Mouse (Mus musculus) CH12.LX (cell line): ENCODE data around the gene Exoc6. TPM values are rescaled to one million over a fixed set of nuclear protein-coding genes. Genes with fewer than 3 reads are reported as not detected.

Experiments used
- DNase-seq: peaks from one replicate; pipeline ENCODE4 v3.0.0-alpha.2; 2013; ENCODE audit errors: extremely low read depth
- H3K27ac ChIP-seq: 2 replicates; pipeline ENCODE4 v1.5.1; 2012; ENCODE audit warnings: low read depth, mild to moderate bottlenecking, control low read depth, moderate library complexity; ENCODE audit not compliant: insufficient read depth
- H3K27me3 ChIP-seq: replicated peaks from 2 replicates; pipeline ENCODE3; 2012; ENCODE audit warnings: inconsistent platforms
- H3K36me3 ChIP-seq, 2 experiments: replicated peaks in 1 of 2; 2 replicates each; pipeline versions ENCODE3 to v1.6.1; 2012; ENCODE audit warnings: inconsistent platforms in 1 of 2, low read length in 1 of 2, mild to moderate bottlenecking in 1 of 2, mixed read lengths in 1 of 2, moderate library complexity in 1 of 2; ENCODE audit not compliant: control insufficient read depth in 1 of 2, insufficient read depth in 1 of 2
- H3K4me1 ChIP-seq, 2 experiments: 2 replicates each; pipeline ENCODE4 v1.6.1; 2012; ENCODE audit warnings: inconsistent platforms in 1 of 2, moderate library complexity in 1 of 2; ENCODE audit not compliant: insufficient read depth in 2 of 2, control insufficient read depth in 1 of 2
- H3K4me2 ChIP-seq: 2 replicates; pipeline ENCODE4 v1.6.1; 2012; ENCODE audit warnings: low read depth, mild to moderate bottlenecking, control low read depth; ENCODE audit not compliant: poor library complexity, insufficient read depth, severe bottlenecking
- H3K4me3 ChIP-seq, 3 experiments: fragments of 150-350 bp in 1 of 3; sonication (generic) in 1 of 3; replicated peaks in 1 of 3; 2 replicates each; pipeline versions ENCODE3 to v1.5.1; 2011 to 2012; ENCODE audit warnings: low read depth in 2 of 3, low read length in 2 of 3, mild to moderate bottlenecking in 2 of 3, moderate library complexity in 2 of 3, control low read depth in 1 of 3, improper control_type of control experiment in 1 of 3, inconsistent platforms in 1 of 3, mixed read lengths in 1 of 3; ENCODE audit not compliant: poor library complexity in 1 of 3
- H3K79me2 ChIP-seq: replicated peaks from 2 replicates; pipeline ENCODE4 v1.6.1; 2012; ENCODE audit warnings: mild to moderate bottlenecking, moderate library complexity; ENCODE audit not compliant: control insufficient read depth, poor library complexity, insufficient read depth, severe bottlenecking; ENCODE audit errors: extremely low read depth
- H3K9ac ChIP-seq: 2 replicates; pipeline ENCODE4 v1.6.1; 2012; ENCODE audit warnings: low read depth, mild to moderate bottlenecking, control low read depth, moderate library complexity; ENCODE audit not compliant: insufficient read depth
- H3K9me3 ChIP-seq: replicated peaks from 2 replicates; pipeline ENCODE3; 2012; ENCODE audit warnings: low read length, inconsistent platforms, mixed read lengths
- BHLHE40 ChIP-seq: IDR thresholded peaks from 2 replicates; pipeline ENCODE4 v1.6.1; 2011; ENCODE audit warnings: mild to moderate bottlenecking, low read depth, low read length, improper control_type of control experiment
- CHD1 ChIP-seq: IDR thresholded peaks from 2 replicates; pipeline ENCODE4 v1.6.1; 2012; ENCODE audit warnings: low read depth, low read length, improper control_type of control experiment, inconsistent platforms
- CHD2 ChIP-seq: IDR thresholded peaks from 2 replicates; pipeline ENCODE4 v1.6.1; 2011; ENCODE audit warnings: low read length, improper control_type of control experiment
- CTCF ChIP-seq, 2 experiments: IDR thresholded peaks in 1 of 2; conservative IDR thresholded peaks in 1 of 2; 2 replicates each; pipeline ENCODE4 v1.5.1; 2011 to 2012; ENCODE audit warnings: low read depth in 2 of 2, low read length in 2 of 2, improper control_type of control experiment in 1 of 2, inconsistent platforms in 1 of 2, mild to moderate bottlenecking in 1 of 2, moderate library complexity in 1 of 2
- E2F4 ChIP-seq: IDR thresholded peaks from 2 replicates; pipeline ENCODE4 v1.6.1; 2011; ENCODE audit warnings: low read depth, low read length, improper control_type of control experiment; ENCODE audit not compliant: insufficient replicate concordance
- ELF1 ChIP-seq: IDR thresholded peaks from 2 replicates; pipeline ENCODE4 v1.6.1; 2014; ENCODE audit warnings: low read depth, mild to moderate bottlenecking, inconsistent platforms, low read length, improper control_type of control experiment
- EP300 ChIP-seq: IDR thresholded peaks from 2 replicates; pipeline ENCODE4 v1.6.1; 2011; ENCODE audit warnings: low read length, improper control_type of control experiment
- ETS1 ChIP-seq: conservative IDR thresholded peaks from 2 replicates; pipeline ENCODE4 v1.6.1; 2012; ENCODE audit warnings: low read depth, mild to moderate bottlenecking, inconsistent platforms, low read length, improper control_type of control experiment, moderate library complexity
- GABPA ChIP-seq: IDR thresholded peaks from 2 replicates; pipeline ENCODE4 v1.6.1; 2012; ENCODE audit warnings: low read depth, low read length, improper control_type of control experiment, inconsistent platforms; ENCODE audit not compliant: insufficient replicate concordance
- JUND ChIP-seq: conservative IDR thresholded peaks from 2 replicates; pipeline ENCODE4 v1.6.1; 2011; ENCODE audit warnings: low read depth, low read length, improper control_type of control experiment
- KAT2A ChIP-seq: IDR thresholded peaks from 2 replicates; pipeline ENCODE4 v1.6.1; 2012; ENCODE audit warnings: low read length, improper control_type of control experiment, inconsistent platforms; ENCODE audit not compliant: insufficient replicate concordance
- MAZ ChIP-seq: IDR thresholded peaks from 2 replicates; pipeline ENCODE4 v1.6.1; 2012; ENCODE audit warnings: low read depth, mild to moderate bottlenecking, inconsistent platforms, low read length, improper control_type of control experiment, moderate library complexity
- MEF2A ChIP-seq: IDR thresholded peaks from 2 replicates; pipeline ENCODE4 v1.6.1; 2014; ENCODE audit warnings: low read depth, mild to moderate bottlenecking, inconsistent platforms, low read length, improper control_type of control experiment, borderline replicate concordance
- NELFE ChIP-seq: IDR thresholded peaks from 2 replicates; pipeline ENCODE4 v1.6.1; 2011; ENCODE audit warnings: low read depth, low read length, improper control_type of control experiment
- POLR2AphosphoS2 ChIP-seq: IDR thresholded peaks from 2 replicates; pipeline ENCODE4 v1.6.1; 2011; ENCODE audit warnings: low read depth, low read length, improper control_type of control experiment
- RAD21 ChIP-seq: IDR thresholded peaks from 2 replicates; pipeline ENCODE4 v1.6.1; 2011; ENCODE audit warnings: low read depth, mild to moderate bottlenecking, low read length, improper control_type of control experiment, moderate library complexity
- RCOR1 ChIP-seq: conservative IDR thresholded peaks from 2 replicates; pipeline ENCODE4 v1.6.1; 2012; ENCODE audit warnings: low read depth, mild to moderate bottlenecking, inconsistent platforms, low read length, improper control_type of control experiment
- UBTF ChIP-seq: IDR thresholded peaks from 2 replicates; pipeline ENCODE4 v1.6.1; 2012; ENCODE audit warnings: low read depth, mild to moderate bottlenecking, inconsistent platforms, low read length, improper control_type of control experiment, moderate library complexity
- USF1 ChIP-seq: IDR thresholded peaks from 2 replicates; pipeline ENCODE4 v1.6.1; 2014; ENCODE audit warnings: low read depth, mild to moderate bottlenecking, inconsistent platforms, low read length, improper control_type of control experiment
- USF2 ChIP-seq: conservative IDR thresholded peaks from 2 replicates; pipeline ENCODE4 v1.6.1; 2011; ENCODE audit warnings: low read depth, low read length, improper control_type of control experiment
- ZKSCAN1 ChIP-seq: IDR thresholded peaks from 2 replicates; pipeline ENCODE4 v1.6.1; 2012; ENCODE audit warnings: low read depth, inconsistent platforms, low read length, improper control_type of control experiment, borderline replicate concordance
- dilution Hi-C: fragments of 300-500 bp; cut with MboI; formaldehyde crosslinking; loops from 2 replicates; pipeline ENCODE4 v1.14.3; 2020; ENCODE audit warnings: low sequenced_read_pairs; ENCODE audit not compliant: extremely low pct_unique_long_range_greater_than_20kb, extremely low pct_ligation_motif_present
- in situ Hi-C: fragments of 300-500 bp; cut with MboI; formaldehyde crosslinking; loops from 3 replicates; pipeline ENCODE4 v1.14.3; 2019; ENCODE audit warnings: low sequenced_read_pairs, low pct_ligation_motif_present, low pct_unique_long_range_greater_than_20kb, mixed read lengths
- polyA plus RNA-seq: library from polyadenylated mRNA; unstranded; fragments of >175 nt; gene quantifications from 2 replicates; pipeline ENCODE4 v1.2.1, GENCODE M21; 2012; ENCODE audit warnings: low read depth; ENCODE audit not compliant: insufficient read length
- total RNA-seq, 2 experiments: library from RNA; depleted of rRNA; stranded (reverse); fragments of 300-350 nt in 1 of 2; fragments of >200 nt in 1 of 2; gene quantifications; 2 replicates each; pipeline ENCODE4 v1.2.3; 2012 to 2014

The Exoc6 gene
- total and polyA plus RNA-seq, 3 experiments = 8.0 to 18.5 (median 12.1) TPM

DNA sequence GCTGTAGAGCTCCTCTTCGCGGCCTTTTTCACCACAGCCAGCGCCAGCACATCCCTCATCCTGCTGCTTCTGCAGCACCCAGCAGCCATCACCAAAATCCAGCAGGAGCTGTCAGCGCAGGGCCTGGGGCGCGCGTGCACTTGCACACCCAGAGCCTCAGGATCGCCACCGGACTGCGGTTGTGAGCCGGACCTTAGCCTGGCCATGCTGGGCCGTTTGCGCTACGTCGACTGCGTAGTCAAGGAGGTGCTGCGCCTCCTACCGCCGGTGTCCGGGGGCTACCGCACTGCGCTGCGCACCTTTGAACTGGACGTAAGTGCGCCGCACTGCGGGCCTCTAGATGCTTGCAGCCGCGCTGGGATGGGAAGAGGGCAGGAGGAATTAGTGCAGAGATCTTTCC lies 140.5 kb downstream of the Exoc6 start:
- DNase-seq = no peak
- Histone ChIP-seq H3K4me1 (peaks cover 8 to 35% of the 10 kb centered on the region in 2 experiments), H3K79me2 (no peaks in the 10 kb centered on the region), H3K27me3 (no peaks in the 10 kb centered on the region), H3K27ac (no peak overlapping the region), H3K9ac (no peak overlapping the region), H3K36me3 (peaks cover 0 to 19% of the 10 kb centered on the region in 2 experiments)
- in situ Hi-C loops = no loop called here
- TF ChIP-seq ZKSCAN1 (no peak), UBTF (no peak), GABPA (no peak), CHD1 (no peak), ELF1 (no peak)
- TF ChIP-seq, all 38 proteins: peak for 0
- Histone ChIP-seq H3K9me3 (no peaks in the 10 kb centered on the region), H3K4me2 (no peak overlapping the region), H3K4me3 (no peak overlapping the region)
- dilution Hi-C loops = no loop called here

- Histone ChIP-seq H3K27ac (no peak overlapping the region), H3K36me3 (peaks cover 0 to 5% of the 10 kb centered on the region in 2 experiments), H3K79me2 (no peaks in the 10 kb centered on the region), H3K9me3 (peaks cover 7% of the 10 kb centered on the region), H3K27me3 (no peaks in the 10 kb centered on the region), H3K9ac (no peak overlapping the region), H3K4me1 (peaks cover 8 to 35% of the 10 kb centered on the region in 2 experiments), H3K4me3 (no peak overlapping the region)
- in situ Hi-C loops = no loop called here
- DNase-seq = no peak
- TF ChIP-seq RCOR1 (no peak), NELFE (no peak), CTCF (conservative IDR thresholded peaks at IDR 0.05 in 1 of 2, IDR thresholded peaks at IDR 0.05 in 1 of 2; ENCODE audit: low read depth in 2 of 2, low read length in 2 of 2) (no peak), USF2 (no peak), JUND (no peak), E2F4 (no peak), GABPA (no peak), BHLHE40 (no peak), MEF2A (no peak), CHD2 (no peak), EP300 (no peak), ETS1 (no peak), MAZ (no peak), CHD1 (no peak), RAD21 (no peak), KAT2A (no peak), USF1 (no peak), POLR2AphosphoS2 (no peak)
- TF ChIP-seq, all 38 proteins: peak for 0
- dilution Hi-C loops = no loop called here
- H3K4me2 ChIP-seq = no peak overlapping the region
These were observed 142.7 kb downstream of the Exoc6 start for GRCm38 (mm10) chr19:37692879-37693278.
